Mouse (Mus musculus) ES-Bruce4 (cell line): Measurements from ENCODE around the gene Ptar1.

Experiments
- EP300 ChIP-seq: IDR thresholded peaks from 2 replicates; pipeline ENCODE4 v1.6.1; 2011; ENCODE audit warnings: low read depth, low read length; ENCODE audit not compliant: insufficient read depth
- POLR2A ChIP-seq: IDR thresholded peaks from one replicate; pipeline ENCODE4 v1.8.1; 2011; ENCODE audit warnings: low read length; ENCODE audit not compliant: insufficient read depth

- TF ChIP-seq EP300 = no peak
- TF ChIP-seq POLR2A = no peak
Observed at GRCm38 (mm10) chr19:23653154-23653553, 34.1 kb upstream of the Ptar1 start.
